Mouse (Mus musculus): Measurements from ENCODE around the gene Rab44. TPM values are rescaled to one million over a fixed set of nuclear protein-coding genes. Genes with fewer than 3 reads are reported as not detected.

Rab44 gene
- polyA plus RNA-seq, 1 experiment from 2014 or later = 4.4 TPM

DNA sequence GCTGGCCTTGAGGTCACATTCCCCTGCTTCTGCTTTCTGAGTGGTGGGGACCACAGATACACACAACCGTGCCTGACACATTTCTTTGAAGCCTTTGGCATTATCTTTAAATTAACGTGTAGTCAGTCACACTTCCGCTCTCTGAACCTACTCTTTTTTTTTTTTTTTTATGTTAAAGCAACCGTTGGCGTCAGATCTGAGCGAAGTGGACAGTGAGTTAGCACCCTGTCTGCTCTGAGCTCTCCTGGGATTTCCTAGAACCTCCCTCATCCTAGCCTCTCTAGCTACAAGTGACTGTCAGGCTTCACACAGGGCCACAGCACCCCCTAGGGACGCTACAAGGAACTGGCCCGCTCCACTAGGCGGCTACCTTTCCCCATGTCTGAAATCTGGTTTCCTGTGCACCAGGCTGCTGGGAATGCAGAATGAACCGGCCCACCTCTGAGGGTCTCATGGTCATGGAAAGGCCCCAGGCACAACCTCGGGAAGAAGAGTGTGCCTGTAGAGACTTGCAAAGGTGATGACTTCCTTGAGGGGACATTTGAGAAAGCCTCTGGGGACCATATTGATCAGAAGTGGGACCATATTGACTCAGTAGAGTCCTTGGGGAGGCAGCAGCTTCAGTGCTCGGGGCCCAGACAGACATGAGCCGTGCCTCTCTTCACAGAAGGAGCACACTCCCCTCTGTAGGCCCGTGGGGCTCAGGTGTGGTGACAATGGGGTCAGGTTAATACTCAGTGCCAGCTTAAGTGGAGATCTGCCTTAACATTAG is 57.2 kb downstream of the Rab44 start:
- ATAC-seq (replicated peaks; ENCODE audit: low FRiP score) (peak; percentile 63), DNase-seq (ENCODE audit: low spot score) (peak; percentile 79)
- Histone ChIP-seq H3K27ac (ENCODE audit: low read depth, low read length) (no peak overlapping the region), H3K4me1 (replicated peaks; ENCODE audit: control insufficient read depth, insufficient read depth, low read length) (peaks cover 6% of the 10 kb centered on the region), H3K27me3 (replicated peaks; ENCODE audit: control insufficient read depth, insufficient read depth, low read length) (no peaks in the 10 kb centered on the region; the same call in 1 of the 2 replicates), H3K4me2 (no peak overlapping the region), H3K9ac (ENCODE audit: low read depth, low read length) (no peak overlapping the region), H3K36me3 (ENCODE audit: control insufficient read depth, insufficient read depth, low read length) (no peaks in the 10 kb centered on the region), H3K4me3 (ENCODE audit: low read depth, low read length) (no peak overlapping the region), H3K9me3 (ENCODE audit: control insufficient read depth, low read length) (no peaks in the 10 kb centered on the region)
- WGBS = 14% methylated on average over 14 of the region's 14 CpGs

- Histone ChIP-seq H3K4me1 (replicated peaks; ENCODE audit: control insufficient read depth, insufficient read depth, low read length) (peaks cover 3% of the 10 kb centered on the region), H3K4me3 (ENCODE audit: low read depth, low read length) (no peak overlapping the region), H3K9me3 (ENCODE audit: control insufficient read depth, low read length) (no peaks in the 10 kb centered on the region), H3K9ac (ENCODE audit: low read depth, low read length) (no peak overlapping the region), H3K4me2 (peak overlapping the region; percentile 19; the same call in 1 of the 2 replicates), H3K36me3 (ENCODE audit: control insufficient read depth, insufficient read depth, low read length) (no peaks in the 10 kb centered on the region), H3K27ac (ENCODE audit: low read depth, low read length) (no peak overlapping the region), H3K27me3 (replicated peaks; ENCODE audit: control insufficient read depth, insufficient read depth, low read length) (no peaks in the 10 kb centered on the region)
- 21% methylated on average over 10 of the region's 10 CpGs for WGBS
- DNase-seq (ENCODE audit: low spot score) = no peak
- 0 out of 2 replicates have a peak, but pooled peaks have one; percentile 11 for ATAC-seq (replicated peaks; ENCODE audit: low FRiP score)
These were observed 58.1 kb downstream of the Rab44 start for GRCm38 (mm10) chr17:29172062-29172461.

- no peak for DNase-seq (ENCODE audit: low spot score)
- Histone ChIP-seq H3K27me3 (replicated peaks; ENCODE audit: control insufficient read depth, insufficient read depth, low read length) (no peaks in the 10 kb centered on the region), H3K4me1 (replicated peaks; ENCODE audit: control insufficient read depth, insufficient read depth, low read length) (peaks cover 3% of the 10 kb centered on the region), H3K9me3 (ENCODE audit: control insufficient read depth, low read length) (no peaks in the 10 kb centered on the region), H3K9ac (ENCODE audit: low read depth, low read length) (no peak overlapping the region), H3K27ac (ENCODE audit: low read depth, low read length) (no peak overlapping the region), H3K4me2 (no peak overlapping the region), H3K36me3 (ENCODE audit: control insufficient read depth, insufficient read depth, low read length) (no peaks in the 10 kb centered on the region), H3K4me3 (ENCODE audit: low read depth, low read length) (no peak overlapping the region)
- no peak for ATAC-seq (replicated peaks; ENCODE audit: low FRiP score)
- 74% methylated on average over 8 of the region's 8 CpGs for WGBS
These were observed 59.2 kb downstream of the Rab44 start for GRCm38 (mm10) chr17:29173165-29173564.

- Histone ChIP-seq H3K9me3 (ENCODE audit: control insufficient read depth, low read length) (no peaks in the 10 kb centered on the region), H3K9ac (ENCODE audit: low read depth, low read length) (no peak overlapping the region), H3K27ac (ENCODE audit: low read depth, low read length) (no peak overlapping the region), H3K4me3 (ENCODE audit: low read depth, low read length) (no peak overlapping the region), H3K36me3 (ENCODE audit: control insufficient read depth, insufficient read depth, low read length) (no peaks in the 10 kb centered on the region), H3K4me1 (replicated peaks; ENCODE audit: control insufficient read depth, insufficient read depth, low read length) (peaks cover 3% of the 10 kb centered on the region), H3K4me2 (no peak overlapping the region), H3K27me3 (replicated peaks; ENCODE audit: control insufficient read depth, insufficient read depth, low read length) (no peaks in the 10 kb centered on the region)
- DNase-seq (ENCODE audit: low spot score) (no peak), ATAC-seq (replicated peaks; ENCODE audit: low FRiP score) (no peak)
- 55% methylated on average over 3 of the region's 3 CpGs for WGBS
These were observed 61.7 kb downstream of the Rab44 start for GRCm38 (mm10) chr17:29175693-29176092.

GRCm38 (mm10) chr17:29176391-29177267 is 62.7 kb downstream of the Rab44 start:
- no peak overlapping the region for H3K9ac ChIP-seq (ENCODE audit: low read depth, low read length)
- H3K36me3 ChIP-seq (ENCODE audit: control insufficient read depth, insufficient read depth, low read length) = no peaks in the 10 kb centered on the region
- H3K27me3 ChIP-seq (replicated peaks; ENCODE audit: control insufficient read depth, insufficient read depth, low read length) = no peaks in the 10 kb centered on the region
- ATAC-seq (replicated peaks; ENCODE audit: low FRiP score) = no peak
- H3K4me3 ChIP-seq (ENCODE audit: low read depth, low read length) = no peak overlapping the region
- DNase-seq (ENCODE audit: low spot score) = no peak
- H3K4me2 ChIP-seq = no peak overlapping the region
- 35% methylated on average over 9 of the region's 9 CpGs for WGBS
- no peak overlapping the region for H3K27ac ChIP-seq (ENCODE audit: low read depth, low read length)
- H3K9me3 ChIP-seq (ENCODE audit: control insufficient read depth, low read length) = no peaks in the 10 kb centered on the region
- no peaks in the 10 kb centered on the region; the same call in 1 of the 2 replicates for H3K4me1 ChIP-seq (replicated peaks; ENCODE audit: control insufficient read depth, insufficient read depth, low read length)

- Histone ChIP-seq H3K4me1 (replicated peaks; ENCODE audit: control insufficient read depth, insufficient read depth, low read length) (0 out of 2 replicates have a peak, but pooled peaks cover 3% of the 10 kb centered on the region), H3K4me3 (ENCODE audit: low read depth, low read length) (no peak overlapping the region), H3K27me3 (replicated peaks; ENCODE audit: control insufficient read depth, insufficient read depth, low read length) (no peaks in the 10 kb centered on the region), H3K36me3 (ENCODE audit: control insufficient read depth, insufficient read depth, low read length) (no peaks in the 10 kb centered on the region), H3K9ac (ENCODE audit: low read depth, low read length) (no peak overlapping the region), H3K9me3 (ENCODE audit: control insufficient read depth, low read length) (no peaks in the 10 kb centered on the region), H3K27ac (ENCODE audit: low read depth, low read length) (no peak overlapping the region), H3K4me2 (no peak overlapping the region)
- ATAC-seq (replicated peaks; ENCODE audit: low FRiP score) = no peak
- WGBS = 71% methylated on average over 9 of the region's 9 CpGs
- DNase-seq (ENCODE audit: low spot score) = no peak
These were observed 64.6 kb downstream of the Rab44 start for GRCm38 (mm10) chr17:29178503-29179059.

GRCm38 (mm10) chr17:29179917-29180316 is 66.0 kb downstream of the Rab44 start:
- 0 out of 2 replicates have a peak, but pooled peaks cover 3% of the 10 kb centered on the region for H3K4me1 ChIP-seq (replicated peaks; ENCODE audit: control insufficient read depth, insufficient read depth, low read length)
- DNase-seq (ENCODE audit: low spot score) (no peak), ATAC-seq (replicated peaks; ENCODE audit: low FRiP score) (no peak)
- H3K9ac ChIP-seq (ENCODE audit: low read depth, low read length) = no peak overlapping the region
- H3K27ac ChIP-seq (ENCODE audit: low read depth, low read length) = no peak overlapping the region
- no peaks in the 10 kb centered on the region for H3K36me3 ChIP-seq (ENCODE audit: control insufficient read depth, insufficient read depth, low read length)
- H3K9me3 ChIP-seq (ENCODE audit: control insufficient read depth, low read length) = no peaks in the 10 kb centered on the region
- H3K4me3 ChIP-seq (ENCODE audit: low read depth, low read length) = no peak overlapping the region
- no peaks in the 10 kb centered on the region for H3K27me3 ChIP-seq (replicated peaks; ENCODE audit: control insufficient read depth, insufficient read depth, low read length)
- H3K4me2 ChIP-seq = no peak overlapping the region
- WGBS = 82% methylated on average over 6 of the region's 6 CpGs

- no peak for DNase-seq (ENCODE audit: low spot score)
- ATAC-seq (replicated peaks; ENCODE audit: low FRiP score) = no peak
- H3K4me2 ChIP-seq = no peak overlapping the region
- H3K9ac ChIP-seq (ENCODE audit: low read depth, low read length) = no peak overlapping the region
- H3K9me3 ChIP-seq (ENCODE audit: control insufficient read depth, low read length) = no peaks in the 10 kb centered on the region
- no peaks in the 10 kb centered on the region for H3K36me3 ChIP-seq (ENCODE audit: control insufficient read depth, insufficient read depth, low read length)
- 60% methylated on average over 4 of the region's 4 CpGs for WGBS
- peaks cover 6% of the 10 kb centered on the region; the same call in 1 of the 2 replicates for H3K4me1 ChIP-seq (replicated peaks; ENCODE audit: control insufficient read depth, insufficient read depth, low read length)
- H3K4me3 ChIP-seq (ENCODE audit: low read depth, low read length) = no peak overlapping the region
- H3K27ac ChIP-seq (ENCODE audit: low read depth, low read length) = no peak overlapping the region
- no peaks in the 10 kb centered on the region for H3K27me3 ChIP-seq (replicated peaks; ENCODE audit: control insufficient read depth, insufficient read depth, low read length)
These were observed 66.6 kb downstream of the Rab44 start for GRCm38 (mm10) chr17:29180406-29181127.

Data from liver, embryonic 11.5 days (tissue).